Comparison of ENCODE assay signal across 8 mouse cellular contexts in genomic region chr5:139251736-139252080, GRCm38 (mm10). TPM values are rescaled to one million over a fixed set of nuclear protein-coding genes. Genes with fewer than 3 reads are reported as not detected.
DNase-seq lines count a peak whose midpoint lies in the region; ATAC-seq and TF ChIP-seq lines count a peak whose summit lies in the region.

No protein-coding gene starts in this region.

- peak overlapping the region; percentile 60 for H3K27ac ChIP-seq in heart, embryonic 11.5 days (ENCODE audit: low read depth, low read length)
- no peak overlapping the region for H3K27ac ChIP-seq in ES-E14 (ENCODE audit: insufficient read depth, low read depth, low read length, poor library complexity, severe bottlenecking)

- in situ Hi-C loops in ES-E14 (cut with MboI; ENCODE audit: low sequenced_read_pairs in 2 of 2, unreplicated experiment in 2 of 2), result no loop called here

- H3K4me3 ChIP-seq in heart, embryonic 11.5 days (ENCODE audit: low read depth, low read length), result peak overlapping the region; percentile 81
- H3K4me3 ChIP-seq in ES-E14 (ENCODE audit: insufficient read depth in 1 of 2, low read depth in 1 of 2, low read length in 2 of 2, poor library complexity in 1 of 2, severe bottlenecking in 1 of 2), result peak overlapping the region; percentile 50 to 61

- no peak for DNase-seq in heart, postnatal 14 days
- no peak for DNase-seq in ES-E14 (ENCODE audit: low read depth, low spot score)
- no peak for DNase-seq in natural killer cell, adult 2 months (ENCODE audit: low spot score in 2 of 2)
- no peak for DNase-seq in urinary bladder, postnatal 4 days (ENCODE audit: low spot score in 2 of 2)
- DNase-seq in right cerebral cortex, postnatal 36 days (ENCODE audit: low spot score in 2 of 2), result no peak

- no peaks in the 10 kb centered on the region for H3K9me3 ChIP-seq in heart, embryonic 11.5 days (replicated peaks; ENCODE audit: control insufficient read depth, low read length)
- H3K9me3 ChIP-seq in ES-E14 (ENCODE audit: control insufficient read depth, insufficient read depth, low read depth, low read length), result no peaks in the 10 kb centered on the region

- peaks cover 19% of the 10 kb centered on the region for H3K36me3 ChIP-seq in heart, embryonic 11.5 days (ENCODE audit: control insufficient read depth, insufficient read depth, low read length)
- peaks cover 28% of the 10 kb centered on the region for H3K36me3 ChIP-seq in ES-E14 (ENCODE audit: control insufficient read depth, insufficient read depth, low read length, poor library complexity, severe bottlenecking)

- 2% methylated on average over 8 of the region's 8 CpGs for WGBS in heart, embryonic 11.5 days (ENCODE audit: insufficient replicate concordance)

- H3K4me2 ChIP-seq in heart, embryonic 11.5 days, result peak overlapping the region; percentile 79

- intact Hi-C loops in heart, postnatal 14 days (cut with DNase I), result loop anchor here (5.0 kb wide), 2 partner anchors 49 to 1064 kb away; partner anchors contain the start of genes Cnpy4, Sun1 and Taf6

- peak overlapping the region; percentile 79 for H3K9ac ChIP-seq in heart, embryonic 11.5 days (ENCODE audit: low read depth, low read length)
- peak overlapping the region; percentile 63 for H3K9ac ChIP-seq in ES-E14 (ENCODE audit: insufficient read depth, low read depth, low read length, poor library complexity, severe bottlenecking)

- H3K27me3 ChIP-seq in heart, embryonic 11.5 days (ENCODE audit: control insufficient read depth, insufficient read depth, low read length), result no peaks in the 10 kb centered on the region

- peaks cover 39% of the 10 kb centered on the region for H3K4me1 ChIP-seq in heart, embryonic 11.5 days (ENCODE audit: control insufficient read depth, insufficient read depth, low read length)
- H3K4me1 ChIP-seq in ES-E14 (ENCODE audit: control insufficient read depth in 2 of 2, insufficient read depth in 2 of 2, low read length in 2 of 2, poor library complexity in 1 of 2), result peaks cover 4 to 5% of the 10 kb centered on the region in 2 experiments; a peak in 2 of 4 replicates

- peak; percentile 8; the same call in 1 of the 2 replicates for ATAC-seq in heart, embryonic 11.5 days (replicated peaks; ENCODE audit: insufficient number of reproducible peaks, low FRiP score, low TSS enrichment)
- 0 out of 2 replicates have a peak, but pooled peaks have one; percentile 1 for ATAC-seq in granulocyte monocyte progenitor cell, adult 5-6 weeks (replicated peaks; ENCODE audit: poor library complexity, severe bottlenecking)
- ATAC-seq in megakaryocyte, adult 5-6 weeks (ENCODE audit: poor library complexity, severe bottlenecking), result peak; percentile 6

TF ChIP-seq in ES-E14, 5 proteins besides CTCF, POLR2A, EP300 and RAD21:
- TF ChIP-seq HCFC1 (IDR thresholded peaks at IDR 0.05; ENCODE audit: borderline replicate concordance, insufficient read depth, low read length) (no peak), CHD2 (IDR thresholded peaks at IDR 0.05; ENCODE audit: low read depth, low read length) (no peak), ZNF384 (IDR thresholded peaks at IDR 0.05; ENCODE audit: low read depth, low read length) (no peak), MAFK (IDR thresholded peaks at IDR 0.05; ENCODE audit: insufficient read depth, low read depth, low read length) (no peak), ZC3H11A (IDR thresholded peaks at IDR 0.05; ENCODE audit: borderline replicate concordance, low read depth, low read length) (no peak)

RNA-seq across cellular contexts. Expression of gene Get4, which starts 0.4 kb away (rescaled TPM):
- polyA plus RNA-seq in heart, embryonic 11.5 days (2014; fragmentation: Nextera tagmentation; extraction: Ambion mirVana), result 138 and 139 TPM in 2 replicates
- 10 to 100 TPM; 42.6 to 48.1 TPM for total RNA-seq in heart, postnatal 14 days (2021)
- 140 and 149 TPM in 2 replicates for total RNA-seq in ES-E14 (2012; rRNA removed)
- 43.8 and 51.8 TPM in 2 replicates for total RNA-seq in granulocyte monocyte progenitor cell, adult 5-6 weeks (2014; fragmentation: Nextera tagmentation)
- 17.9 and 30.5 TPM in 2 replicates for total RNA-seq in granulocyte monocyte progenitor cell, adult 5-6 weeks (2017)
- 21.6 and 23.0 TPM in 2 replicates for total RNA-seq in megakaryocyte, adult 5-6 weeks (2015)
- 18.5 and 23.1 TPM in 2 replicates for total RNA-seq in megakaryocyte, adult 5-6 weeks (2017)

RNA-seq across cellular contexts. Expression of gene Sun1, which starts 51.3 kb away (rescaled TPM):
- 33.4 and 40.9 TPM in 2 replicates for polyA plus RNA-seq in heart, embryonic 11.5 days (2014; fragmentation: Nextera tagmentation; extraction: Ambion mirVana)
- total RNA-seq in heart, postnatal 14 days (2021), result 10 to 100 TPM; 44.7 to 49.5 TPM
- total RNA-seq in ES-E14 (2012; rRNA removed), result 183 and 289 TPM in 2 replicates
- total RNA-seq in granulocyte monocyte progenitor cell, adult 5-6 weeks (2014; fragmentation: Nextera tagmentation), result 33.4 and 43.0 TPM in 2 replicates
- total RNA-seq in granulocyte monocyte progenitor cell, adult 5-6 weeks (2017), result 23.3 and 33.9 TPM in 2 replicates
- 40.8 and 44.1 TPM in 2 replicates for total RNA-seq in megakaryocyte, adult 5-6 weeks (2015)
- 67.0 and 72.5 TPM in 2 replicates for total RNA-seq in megakaryocyte, adult 5-6 weeks (2017)
